Mouse (Mus musculus): ENCODE measurements around the gene Fbf1. TPM values are rescaled to one million over a fixed set of nuclear protein-coding genes. Genes with fewer than 3 reads are reported as not detected.

Fbf1 gene
- polyA plus RNA-seq, 1 experiment: 26.4 TPM

DNA sequence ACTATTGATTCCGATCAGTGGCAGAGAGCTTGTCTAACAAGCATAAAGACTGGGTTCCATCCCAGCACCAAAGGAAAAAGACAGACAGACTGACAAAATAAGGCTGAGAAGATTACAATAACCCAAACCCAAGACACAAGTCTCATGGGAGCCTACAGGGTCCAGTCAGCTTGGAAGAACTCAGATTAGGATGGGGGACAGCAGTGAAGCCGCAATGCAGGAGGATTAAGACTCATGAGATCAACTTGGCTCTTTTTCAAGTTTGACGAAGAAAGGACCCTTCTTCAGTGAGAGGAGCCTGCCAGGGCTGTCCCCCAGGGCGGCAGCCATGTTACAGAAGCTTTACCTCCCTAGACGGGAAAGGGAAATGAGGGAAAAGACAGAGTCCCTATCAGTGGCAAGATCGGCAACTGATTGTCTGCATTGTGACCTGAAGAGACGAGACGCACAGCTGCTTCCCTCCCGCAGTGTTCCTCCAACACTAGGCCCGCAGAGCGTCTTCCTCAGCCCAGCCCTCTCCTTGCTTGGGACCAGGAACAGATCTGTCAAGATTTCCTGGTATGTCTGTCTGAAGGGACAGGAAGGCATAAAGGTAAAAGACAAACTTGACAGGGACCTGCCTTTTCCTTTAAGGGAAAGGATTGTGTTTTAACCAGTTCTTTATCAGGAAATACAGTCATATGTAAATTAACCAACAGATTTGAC is 19.4 kb upstream of the Fbf1 start:
- H3K4me1 ChIP-seq (ENCODE audit: control insufficient read depth, insufficient read depth, low read length): no peaks in the 10 kb centered on the region
- no peak overlapping the region for H3K27ac ChIP-seq (ENCODE audit: insufficient read depth, low read depth, low read length)
- H3K4me3 ChIP-seq (ENCODE audit: insufficient read depth, low read length): no peak overlapping the region
- TF ChIP-seq POLR2A (IDR thresholded peaks at IDR 0.05; ENCODE audit: borderline replicate concordance, low read depth, low read length) (no peak), CTCF (IDR thresholded peaks at IDR 0.05; ENCODE audit: low read depth, low read length) (no peak)

DNA sequence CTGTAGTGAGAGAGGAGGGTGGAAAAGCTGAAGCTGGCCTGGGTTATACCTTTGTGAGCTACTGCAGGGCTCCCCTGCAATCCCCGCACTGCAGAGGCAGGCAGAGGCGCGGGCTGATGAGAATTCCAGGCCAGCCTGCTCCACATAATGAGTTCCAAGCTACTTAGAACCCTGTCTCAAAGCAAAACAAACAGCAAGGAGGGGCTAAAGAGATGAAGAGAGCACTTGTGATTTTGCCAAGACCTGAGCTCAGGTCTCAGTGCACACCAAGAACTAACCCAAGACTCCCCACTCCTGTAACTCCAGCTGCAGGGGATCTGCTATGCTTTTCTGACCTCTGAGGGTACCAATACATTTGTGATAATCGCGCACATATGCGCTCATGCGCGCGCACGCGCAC is 18.4 kb upstream of the Fbf1 start:
- Histone ChIP-seq H3K27ac (ENCODE audit: insufficient read depth, low read depth, low read length) (no peak overlapping the region), H3K4me3 (ENCODE audit: insufficient read depth, low read length) (no peak overlapping the region), H3K4me1 (ENCODE audit: control insufficient read depth, insufficient read depth, low read length) (no peaks in the 10 kb centered on the region)
- TF ChIP-seq CTCF (IDR thresholded peaks at IDR 0.05; ENCODE audit: low read depth, low read length): no peak
- no peak for TF ChIP-seq POLR2A (IDR thresholded peaks at IDR 0.05; ENCODE audit: borderline replicate concordance, low read depth, low read length)

DNA sequence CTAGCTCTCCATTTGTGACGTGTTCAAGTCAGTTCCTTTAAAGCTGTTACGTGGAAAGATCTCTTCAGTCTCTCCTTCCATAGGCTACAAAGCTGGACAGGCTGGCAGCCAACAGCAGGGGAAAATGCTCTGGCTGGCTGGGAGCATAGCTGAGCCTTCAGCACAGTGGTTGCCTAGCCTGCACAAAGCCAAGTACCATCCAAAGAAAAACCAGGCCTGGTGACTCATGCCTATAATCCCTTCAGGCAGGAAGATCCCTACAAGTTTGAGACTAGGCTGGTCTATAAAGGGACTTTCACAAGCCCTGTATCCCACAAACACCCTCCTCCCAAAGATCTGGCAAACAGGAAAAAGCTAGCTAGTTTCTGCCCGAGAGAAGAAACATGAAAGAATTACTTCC is 17.9 kb upstream of the Fbf1 start:
- TF ChIP-seq POLR2A (IDR thresholded peaks at IDR 0.05; ENCODE audit: borderline replicate concordance, low read depth, low read length): no peak
- TF ChIP-seq CTCF (IDR thresholded peaks at IDR 0.05; ENCODE audit: low read depth, low read length): no peak
- Histone ChIP-seq H3K4me1 (ENCODE audit: control insufficient read depth, insufficient read depth, low read length) (no peaks in the 10 kb centered on the region), H3K4me3 (ENCODE audit: insufficient read depth, low read length) (no peak overlapping the region), H3K27ac (ENCODE audit: insufficient read depth, low read depth, low read length) (no peak overlapping the region)

DNA sequence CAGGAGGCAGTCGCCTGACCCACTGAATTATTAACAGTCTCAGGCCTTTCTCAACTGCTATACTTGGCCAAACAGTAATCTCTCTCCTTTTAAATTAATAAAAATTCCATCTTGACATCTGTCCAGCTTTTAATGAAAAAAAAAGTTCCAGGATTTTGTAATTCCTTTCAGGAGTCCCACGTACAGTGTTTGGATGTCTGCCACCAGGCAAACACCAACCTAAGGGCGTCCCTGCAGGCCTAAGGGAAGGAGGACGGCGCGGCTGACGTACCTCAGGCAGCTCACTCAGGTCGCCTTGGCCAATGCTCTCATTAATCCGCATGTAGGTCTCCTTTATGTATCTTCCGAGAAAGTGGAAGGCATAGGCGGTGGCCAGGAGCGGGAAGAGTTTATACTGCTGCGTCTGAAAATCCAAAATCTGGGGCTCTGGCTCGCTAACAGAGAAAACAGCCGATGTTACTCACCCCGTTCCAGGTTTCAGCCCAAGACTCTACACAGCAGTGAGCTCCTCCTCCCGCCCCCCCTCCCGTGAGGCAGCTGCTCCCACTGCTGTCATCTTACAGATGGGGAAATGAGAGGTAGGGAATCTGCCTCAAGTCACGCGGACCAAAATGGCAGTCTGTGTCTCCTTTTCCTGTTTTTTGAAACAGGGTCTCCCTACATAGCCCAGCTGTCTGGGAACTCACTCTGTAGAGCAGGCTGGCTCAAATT is 10.6 kb upstream of the Fbf1 start:
- H3K4me1 ChIP-seq (ENCODE audit: control insufficient read depth, insufficient read depth, low read length): no peaks in the 10 kb centered on the region
- no peak for TF ChIP-seq CTCF (IDR thresholded peaks at IDR 0.05; ENCODE audit: low read depth, low read length)
- no peak for TF ChIP-seq POLR2A (IDR thresholded peaks at IDR 0.05; ENCODE audit: borderline replicate concordance, low read depth, low read length)
- H3K27ac ChIP-seq (ENCODE audit: insufficient read depth, low read depth, low read length): no peak overlapping the region
- H3K4me3 ChIP-seq (ENCODE audit: insufficient read depth, low read length): no peak overlapping the region

DNA sequence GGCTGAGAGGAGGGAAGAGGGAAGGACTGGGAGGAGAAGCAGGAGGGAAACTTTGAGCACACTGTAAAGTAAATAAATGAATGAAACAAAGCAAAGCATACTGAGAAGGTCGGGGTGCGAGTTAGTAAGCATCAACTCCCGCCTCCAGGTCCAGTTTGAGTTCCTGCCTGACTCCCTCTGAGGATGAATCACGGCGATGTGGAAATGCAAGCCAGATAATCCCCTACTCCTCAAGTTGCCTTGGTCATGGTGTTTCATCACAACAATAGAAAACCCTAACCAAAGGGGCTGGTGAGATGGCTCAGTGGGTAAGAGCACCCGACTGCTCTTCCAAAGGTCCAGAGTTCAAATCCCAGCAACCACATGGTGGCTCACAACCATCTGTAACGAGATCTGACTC is 8.0 kb upstream of the Fbf1 start:
- peaks cover 1% of the 10 kb centered on the region for H3K4me1 ChIP-seq (ENCODE audit: control insufficient read depth, insufficient read depth, low read length)
- no peak for TF ChIP-seq CTCF (IDR thresholded peaks at IDR 0.05; ENCODE audit: low read depth, low read length)
- no peak for TF ChIP-seq POLR2A (IDR thresholded peaks at IDR 0.05; ENCODE audit: borderline replicate concordance, low read depth, low read length)
- H3K27ac ChIP-seq (ENCODE audit: insufficient read depth, low read depth, low read length): no peak overlapping the region
- no peak overlapping the region for H3K4me3 ChIP-seq (ENCODE audit: insufficient read depth, low read length)

DNA sequence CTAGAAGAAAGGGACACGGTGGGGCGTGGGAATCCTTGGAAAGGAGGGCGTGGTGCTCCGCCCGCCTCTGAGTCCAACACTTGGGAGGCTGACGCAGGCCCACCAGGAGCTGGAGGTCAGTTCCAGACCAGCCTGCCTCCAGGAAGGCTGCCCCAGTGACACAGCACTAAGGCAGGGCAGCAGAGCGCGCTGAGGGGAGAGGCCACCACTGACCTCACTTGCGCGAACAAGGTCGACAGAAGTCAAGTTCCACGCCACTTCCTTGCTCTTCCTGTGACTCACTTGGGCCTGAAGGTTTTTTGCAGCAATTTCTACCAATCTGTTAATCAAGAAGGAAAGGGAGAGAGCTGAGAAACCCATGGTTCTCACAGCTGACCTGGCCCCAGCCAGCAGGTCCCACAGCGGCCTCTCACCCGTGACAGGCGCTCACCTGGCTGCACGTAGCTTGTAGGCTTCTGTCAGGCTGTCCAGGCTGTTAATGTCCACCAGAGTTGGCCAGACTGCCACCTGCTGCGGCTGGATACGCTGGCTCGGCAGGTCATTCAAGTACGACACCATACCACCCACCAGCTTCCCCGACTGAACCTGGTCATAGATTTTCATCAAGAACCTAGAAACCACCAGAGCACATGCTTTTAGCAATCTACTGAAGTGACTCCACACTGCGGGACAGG is 6.9 kb upstream of the Fbf1 start:
- Histone ChIP-seq H3K4me3 (ENCODE audit: insufficient read depth, low read length) (no peak overlapping the region), H3K27ac (ENCODE audit: insufficient read depth, low read depth, low read length) (no peak overlapping the region), H3K4me1 (ENCODE audit: control insufficient read depth, insufficient read depth, low read length) (peaks cover 10% of the 10 kb centered on the region)
- no peak for TF ChIP-seq CTCF (IDR thresholded peaks at IDR 0.05; ENCODE audit: low read depth, low read length)

DNA sequence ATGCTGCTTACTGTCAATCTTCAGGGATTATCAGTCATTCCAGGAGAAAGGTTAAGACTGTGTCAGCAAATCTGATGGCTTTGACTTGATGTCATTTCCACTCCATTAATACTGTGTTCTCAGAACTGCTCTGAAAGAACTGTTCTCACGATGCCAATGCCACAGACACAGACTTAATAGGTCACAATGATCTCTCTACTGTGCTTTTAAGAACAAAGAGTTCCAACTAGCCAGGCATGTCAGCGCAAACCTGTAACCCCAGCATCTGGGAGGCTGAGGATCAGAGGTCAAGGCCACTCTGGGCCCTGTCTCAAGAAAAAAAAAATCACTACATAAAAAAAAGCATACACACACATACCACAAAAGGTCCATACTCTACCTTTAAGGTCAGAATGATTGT is 4.0 kb upstream of the Fbf1 start:
- no peak overlapping the region for H3K27ac ChIP-seq (ENCODE audit: insufficient read depth, low read depth, low read length)

DNA sequence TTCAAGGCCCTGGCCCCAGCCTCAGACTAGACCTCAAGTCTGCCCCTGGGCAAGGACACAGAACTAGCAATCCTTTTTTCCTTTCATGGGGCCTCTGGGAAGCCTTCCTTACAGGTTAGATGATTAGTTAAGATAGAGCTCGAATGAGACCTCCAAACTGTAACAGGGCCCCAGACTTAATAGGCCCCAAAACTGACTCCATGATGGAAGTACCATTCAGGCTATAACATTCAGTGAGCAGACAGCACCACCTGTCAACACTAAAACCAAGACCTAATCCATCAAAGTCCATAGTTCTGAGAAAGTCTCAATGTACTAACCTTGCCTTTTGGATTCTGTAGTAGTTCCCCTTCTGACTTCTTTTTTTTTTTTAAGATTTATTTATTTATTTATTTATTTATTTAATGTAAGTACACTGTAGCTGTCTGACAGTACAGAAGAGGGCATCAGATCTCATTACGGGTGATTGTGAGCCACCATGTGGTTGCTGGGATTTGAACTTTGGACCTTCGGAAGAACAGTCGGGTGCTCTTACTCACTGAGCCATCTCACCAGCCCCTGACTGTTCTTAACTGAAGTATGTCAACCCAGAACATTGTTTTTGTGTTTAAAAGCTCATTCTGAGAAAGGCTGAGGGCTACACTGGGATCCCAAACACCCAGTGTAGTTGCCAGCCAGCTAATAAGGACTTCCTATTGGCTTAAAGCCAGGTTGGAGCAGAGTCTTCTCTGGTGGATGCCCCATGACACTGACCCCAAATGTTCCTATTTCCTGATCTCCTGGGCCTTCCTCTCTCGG is 2.2 kb upstream of the Fbf1 start:
- no peak for TF ChIP-seq POLR2A (IDR thresholded peaks at IDR 0.05; ENCODE audit: borderline replicate concordance, low read depth, low read length)
- H3K27ac ChIP-seq (ENCODE audit: insufficient read depth, low read depth, low read length): no peak overlapping the region
- no peak overlapping the region for H3K4me3 ChIP-seq (ENCODE audit: insufficient read depth, low read length)
- peaks cover 17% of the 10 kb centered on the region for H3K4me1 ChIP-seq (ENCODE audit: control insufficient read depth, insufficient read depth, low read length)

More for the DNA sequence above, 4.0 kb upstream of the Fbf1 start:
- H3K4me3 ChIP-seq (ENCODE audit: insufficient read depth, low read length): no peak overlapping the region
- TF ChIP-seq POLR2A (IDR thresholded peaks at IDR 0.05; ENCODE audit: borderline replicate concordance, low read depth, low read length) (no peak), CTCF (IDR thresholded peaks at IDR 0.05; ENCODE audit: low read depth, low read length) (no peak)
- H3K4me1 ChIP-seq (ENCODE audit: control insufficient read depth, insufficient read depth, low read length): peaks cover 16% of the 10 kb centered on the region

DNA sequence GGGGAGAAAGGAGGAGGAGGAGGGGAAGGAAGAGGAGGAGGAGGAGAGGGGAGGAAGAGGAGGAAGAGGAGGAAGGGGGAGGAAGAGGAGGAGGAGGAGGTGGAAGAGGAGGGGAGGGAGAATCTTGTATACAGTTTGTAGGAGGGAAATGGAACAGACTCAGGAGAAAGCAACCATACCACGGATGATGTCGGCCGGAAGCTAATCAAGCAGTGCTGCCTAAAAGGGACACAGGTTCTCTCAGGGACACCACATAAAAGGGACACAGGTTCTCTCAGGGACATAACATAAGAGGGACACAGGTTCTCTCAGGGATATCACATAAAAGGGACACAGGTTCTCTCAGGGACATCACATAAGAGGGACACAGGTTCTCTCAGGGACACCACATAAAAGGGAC is 1.2 kb upstream of the Fbf1 start:
- Histone ChIP-seq H3K27ac (ENCODE audit: insufficient read depth, low read depth, low read length) (no peak overlapping the region), H3K4me1 (ENCODE audit: control insufficient read depth, insufficient read depth, low read length) (peaks cover 17% of the 10 kb centered on the region), H3K4me3 (ENCODE audit: insufficient read depth, low read length) (no peak overlapping the region)
- TF ChIP-seq POLR2A (IDR thresholded peaks at IDR 0.05; ENCODE audit: borderline replicate concordance, low read depth, low read length): no peak
- TF ChIP-seq CTCF (IDR thresholded peaks at IDR 0.05; ENCODE audit: low read depth, low read length): no peak

Measured in bone marrow macrophage, adult 2 months (primary cell).